Mouse (Mus musculus) kidney, embryonic 16.5 days (tissue): Measurements from ENCODE around the gene Ngdn. TPM values are rescaled to one million over a fixed set of nuclear protein-coding genes. Genes with fewer than 3 reads are reported as not detected.

Experiments
- ATAC-seq: fragments of 200-750 bp; cut with Nextera tagmentation; 2 replicates; pipeline ENCODE4 v1.8.0; 2017; ENCODE audit warnings: moderate TSS enrichment; ENCODE audit not compliant: low FRiP score, low TSS enrichment
- H3K27ac ChIP-seq: fragments of 300-500 bp; sonication (generic); 2 replicates; pipeline ENCODE4 v1.5.1; 2014; ENCODE audit warnings: low read length
- H3K27me3 ChIP-seq: fragments of 300-500 bp; sonication (generic); 2 replicates; pipeline ENCODE4 v1.6.1; 2014; ENCODE audit warnings: low read length, control low read depth, mixed read lengths; ENCODE audit not compliant: insufficient read depth
- H3K36me3 ChIP-seq: fragments of 300-500 bp; sonication (generic); 2 replicates; pipeline ENCODE4 v1.6.1; 2014; ENCODE audit warnings: low read length, control low read depth, mixed read lengths; ENCODE audit not compliant: insufficient read depth
- H3K4me1 ChIP-seq: fragments of 300-500 bp; sonication (generic); 2 replicates; pipeline ENCODE4 v1.6.1; 2014; ENCODE audit warnings: low read length, control low read depth, mixed read lengths; ENCODE audit not compliant: insufficient read depth
- H3K4me2 ChIP-seq: fragments of 300-500 bp; sonication (generic); replicated peaks from 2 replicates; pipeline ENCODE4 v1.6.1; 2014; ENCODE audit warnings: low read depth, low read length
- H3K4me3 ChIP-seq: fragments of 300-500 bp; sonication (generic); 2 replicates; pipeline ENCODE4 v1.5.1; 2014; ENCODE audit warnings: mild to moderate bottlenecking, low read length
- H3K9ac ChIP-seq: fragments of 300-500 bp; sonication (generic); replicated peaks from 2 replicates; pipeline ENCODE4 v1.6.1; 2014; ENCODE audit warnings: low read length
- H3K9me3 ChIP-seq: fragments of 300-500 bp; sonication (generic); 2 replicates; pipeline ENCODE4 v1.6.1; 2016; ENCODE audit warnings: low read length, control low read depth
- WGBS: fragments of 180-500 bp; shearing (Covaris S2); extraction: QIAGEN DNeasy Blood & Tissue Kit; methylation state at CpG from one replicate; pipeline ENCODE4 v1.1.7; 2014; 5-methylcytosine and 5-hydroxymethylcytosine counted together
- microRNA counts: library from miRNA; unstranded; fragments of <30 nt; microRNA quantifications from one replicate; lab custom pipeline; 2016
- microRNA-seq: library from miRNA; unstranded; fragments of <30 nt; microRNA quantifications from one replicate; pipeline ENCODE4, GENCODE M21; 2016
- polyA plus RNA-seq: library from polyadenylated mRNA; unstranded; fragments of >200 nt; fragmentation: Nextera tagmentation; extraction: Ambion mirVana; gene quantifications from 2 replicates; pipeline ENCODE4 v1.2.1, GENCODE M21; 2015

The Ngdn gene
- polyA plus RNA-seq, 1 experiment from 2014 or later = 87.0 TPM

DNA sequence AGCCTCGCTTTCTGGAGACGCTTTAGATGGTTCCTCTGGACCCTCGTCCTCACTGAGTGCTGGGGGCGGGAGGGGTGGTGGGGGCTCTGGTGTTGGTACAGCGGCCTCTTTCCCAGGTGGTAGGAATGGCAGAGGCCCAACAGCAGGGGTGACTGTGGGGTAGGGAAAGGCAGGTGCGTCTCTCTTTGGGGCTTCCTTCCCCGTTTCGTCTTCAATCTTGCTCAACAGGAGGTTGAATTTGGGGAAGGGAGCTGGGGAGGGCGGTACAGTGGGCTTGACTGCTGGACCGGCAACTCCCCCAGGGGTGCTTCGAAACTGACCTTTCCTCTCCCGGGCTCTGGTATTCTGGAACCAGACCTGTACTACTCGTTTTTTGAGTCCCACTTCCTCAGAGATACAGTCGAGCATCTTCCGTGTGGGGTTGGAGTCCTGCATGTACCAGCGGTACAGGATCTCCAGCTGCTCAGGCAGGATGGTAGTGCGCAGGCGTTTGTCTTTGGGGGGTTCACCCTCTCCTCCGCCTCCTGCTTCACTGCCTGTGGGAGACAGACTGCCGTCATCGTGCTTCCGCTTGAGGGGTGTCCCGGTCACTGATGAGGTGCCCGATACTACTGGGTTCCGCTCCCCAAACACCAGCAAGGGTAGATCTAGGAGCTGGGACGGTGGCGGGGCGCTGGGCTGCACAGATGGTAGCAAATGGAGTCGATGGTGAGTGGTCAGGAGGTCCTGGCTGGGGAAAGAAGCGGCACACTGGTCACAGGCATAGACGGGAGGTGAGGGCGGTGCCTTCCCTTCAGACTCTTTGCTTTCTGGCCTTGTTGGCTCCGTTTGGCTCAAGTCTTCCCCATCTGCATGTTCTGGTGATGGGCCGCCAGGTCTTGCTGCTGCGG, 49.5 kb downstream of the Ngdn start:
- no peak overlapping the region for H3K4me3 ChIP-seq
- no peak overlapping the region for H3K9ac ChIP-seq
- H3K9me3 ChIP-seq = no peaks in the 10 kb centered on the region
- no peak overlapping the region for H3K27ac ChIP-seq
- peaks cover 9% of the 10 kb centered on the region for H3K36me3 ChIP-seq
- 80% methylated on average over 35 of the region's 35 CpGs for WGBS
- H3K4me2 ChIP-seq = no peak overlapping the region
- peaks cover 14% of the 10 kb centered on the region for H3K4me1 ChIP-seq
- no peak for ATAC-seq
- H3K27me3 ChIP-seq = no peaks in the 10 kb centered on the region

DNA sequence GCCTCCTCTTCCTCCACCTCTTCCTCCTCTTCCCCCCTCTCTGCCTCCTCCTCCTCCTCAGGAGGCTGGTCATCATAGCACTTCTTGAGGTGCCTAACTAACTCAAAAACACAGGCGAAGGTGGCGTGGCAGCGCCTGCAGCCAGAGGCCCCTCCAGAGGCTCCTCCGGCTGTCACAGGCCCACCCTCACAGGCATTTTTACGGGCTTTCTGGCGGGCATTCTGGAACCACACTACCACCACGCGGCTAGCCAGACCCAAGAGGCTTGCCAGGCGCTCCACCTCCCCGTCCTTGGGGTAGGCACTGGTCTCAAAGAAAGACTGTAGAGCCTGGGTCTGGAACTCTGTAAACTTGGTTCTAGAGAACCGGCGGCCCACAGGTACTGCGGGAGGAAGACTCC, 50.1 kb downstream of the Ngdn start:
- Histone ChIP-seq H3K36me3 (peaks cover 9% of the 10 kb centered on the region), H3K4me1 (peaks cover 14% of the 10 kb centered on the region), H3K9ac (no peak overlapping the region), H3K4me3 (no peak overlapping the region), H3K4me2 (no peak overlapping the region), H3K27me3 (no peaks in the 10 kb centered on the region), H3K27ac (no peak overlapping the region), H3K9me3 (no peaks in the 10 kb centered on the region)
- 90% methylated on average over 13 of the region's 13 CpGs for whole genome bisulfite sequencing
- ATAC-seq = no peak

DNA sequence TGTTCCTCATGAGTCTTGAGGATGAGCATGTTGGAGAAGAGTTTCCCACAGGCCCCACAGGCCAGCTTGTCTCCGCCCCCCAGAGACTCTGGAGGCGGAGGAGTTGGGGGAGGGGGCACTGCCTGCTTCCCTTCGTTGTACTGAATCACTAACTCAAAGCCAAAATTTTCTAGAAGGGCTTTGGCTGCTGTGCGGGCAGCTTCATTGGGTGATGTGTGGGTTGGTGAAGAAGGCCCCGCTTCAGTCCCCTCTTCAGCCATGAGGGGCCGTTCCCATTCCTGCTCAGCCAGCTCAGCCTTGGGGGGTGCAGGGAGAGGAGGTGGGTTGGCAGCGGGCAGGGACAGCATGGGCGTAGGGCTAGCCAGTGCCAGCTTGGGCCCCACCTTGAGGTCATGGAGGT, 50.8 kb downstream of the Ngdn start:
- 87% methylated on average over 8 of the region's 8 CpGs for WGBS
- H3K9ac ChIP-seq = no peak overlapping the region
- H3K4me2 ChIP-seq = no peak overlapping the region
- no peak for ATAC-seq
- H3K4me3 ChIP-seq = no peak overlapping the region
- no peak overlapping the region for H3K27ac ChIP-seq
- H3K27me3 ChIP-seq = no peaks in the 10 kb centered on the region
- H3K9me3 ChIP-seq = no peaks in the 10 kb centered on the region
- peaks cover 9% of the 10 kb centered on the region for H3K36me3 ChIP-seq
- H3K4me1 ChIP-seq = peaks cover 12% of the 10 kb centered on the region

DNA sequence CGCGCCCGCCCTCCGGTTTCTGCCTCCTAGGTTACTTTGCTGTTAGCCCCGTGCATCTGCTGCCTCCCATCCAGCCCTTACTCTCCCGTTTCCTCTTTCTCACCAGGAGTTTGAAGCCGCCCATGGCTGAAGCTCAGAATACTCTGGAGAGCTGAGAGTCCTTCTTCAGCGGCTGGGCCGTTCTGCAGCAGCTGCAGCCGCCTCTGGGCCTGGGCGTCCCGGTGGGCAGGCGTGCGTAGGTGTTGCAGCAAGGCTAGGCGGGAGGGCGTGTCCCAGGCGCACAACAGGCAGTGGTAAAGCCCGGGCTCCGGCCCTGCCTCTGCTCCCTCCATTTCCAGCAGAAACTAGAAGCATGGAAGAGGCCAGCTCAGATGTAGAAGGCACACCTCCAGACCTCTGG, 56.5 kb downstream of the Ngdn start:
- Histone ChIP-seq H3K27ac (no peak overlapping the region), H3K4me3 (peak overlapping the region; percentile 10; the same call in 1 of the 2 replicates), H3K9me3 (no peaks in the 10 kb centered on the region), H3K36me3 (peaks cover 6% of the 10 kb centered on the region; the same call in 1 of the 2 replicates), H3K4me1 (peaks cover 16% of the 10 kb centered on the region), H3K27me3 (no peaks in the 10 kb centered on the region; the same call in 1 of the 2 replicates), H3K4me2 (peak overlapping the region; percentile 39), H3K9ac (peak overlapping the region; percentile 37)
- WGBS = 12% methylated on average over 19 of the region's 19 CpGs
- ATAC-seq = peak; percentile 33; the same call in 1 of the 2 replicates

MicroRNA genes within 50 kb of the gene (microRNA counts, 519-probe panel; counts per million panel counts)
- microRNA mmu-miR-208b (lab: Ali Mortazavi, UCI) = 104 counts per million, percentile 35 among the panel's probes with 10 or more counts

Small RNA genes lying within 50 kb of the gene (microRNA-seq; reads per million reads assigned to microRNA genes)
- gene Mir208b = 27.0 reads per million, percentile 41 among the genes with 10 or more reads in this experiment

Other genes with a start within 250 kb of the Ngdn start
- gene Slc7a8, start 233.5 kb upstream of the Ngdn start, polyA plus RNA-seq = 21.0 and 24.6 TPM in 2 replicates
- 0.16 and 0.59 TPM in 2 replicates for gene Rnf212b, start 201.3 kb upstream of the Ngdn start, polyA plus RNA-seq
- 18.0 and 19.9 TPM in 2 replicates for gene Homez, start 144.5 kb upstream of the Ngdn start, polyA plus RNA-seq
- 1.6 and 1.7 TPM in 2 replicates for gene Ppp1r3e, start 137.9 kb upstream of the Ngdn start, polyA plus RNA-seq
- gene Bcl2l2, start 132.1 kb upstream of the Ngdn start, polyA plus RNA-seq = 5.0 and 5.1 TPM in 2 replicates
- 0.16 and 0.45 TPM in 2 replicates for gene Gm20521, start 132.0 kb upstream of the Ngdn start, polyA plus RNA-seq
- gene Pabpn1, start 123.0 kb upstream of the Ngdn start, polyA plus RNA-seq = 135 and 141 TPM in 2 replicates
- 45.9 and 55.1 TPM in 2 replicates for gene Slc22a17, start 102.3 kb upstream of the Ngdn start, polyA plus RNA-seq
- 30.0 and 33.0 TPM in 2 replicates for gene Efs, start 89.3 kb upstream of the Ngdn start, polyA plus RNA-seq
- 0.17 TPM in 1 of 2 replicates, not detected in the other for gene Il25, start 82.8 kb upstream of the Ngdn start, polyA plus RNA-seq
- 1.5 and 2.1 TPM in 2 replicates for gene Cmtm5, start 79.2 kb upstream of the Ngdn start, polyA plus RNA-seq
- gene Myh6, start 48.5 kb upstream of the Ngdn start, polyA plus RNA-seq = 1.1 and 1.4 TPM in 2 replicates
- not detected in 2 replicates for gene Gm17428, start 38.5 kb upstream of the Ngdn start, polyA plus RNA-seq
- 2.4 and 5.0 TPM in 2 replicates for gene Myh7, start 20.8 kb upstream of the Ngdn start, polyA plus RNA-seq
- gene Zfhx2, start 76.9 kb downstream of the Ngdn start, polyA plus RNA-seq = 4.3 and 6.0 TPM in 2 replicates
- 27.1 and 28.9 TPM in 2 replicates for gene Thtpa, start 79.3 kb downstream of the Ngdn start, polyA plus RNA-seq
- 23.2 and 23.3 TPM in 2 replicates for gene Ap1g2, start 91.1 kb downstream of the Ngdn start, polyA plus RNA-seq
- gene Jph4, start 101.5 kb downstream of the Ngdn start, polyA plus RNA-seq = 0.45 and 0.51 TPM in 2 replicates
- 0.29 and 0.42 TPM in 2 replicates for gene Dhrs2, start 206.6 kb downstream of the Ngdn start, polyA plus RNA-seq